Mouse (Mus musculus) Patski (cell line): Measurements from ENCODE around the gene Palm2. TPM values are rescaled to one million over a fixed set of nuclear protein-coding genes. Genes with fewer than 3 reads are reported as not detected.

Source experiments
- ATAC-seq: fragments of 100-300 bp; one replicate; pipeline ENCODE4 v1.8.0; 2021
- CTCF ChIA-PET: fragments of 350-600 bp; sonication (Branson Sonifier 250); formaldehyde crosslinking; loops from one replicate; lab custom pipeline; 2022; ENCODE audit warnings: inconsistent platforms; lab: Charles Lee
- POLR2A ChIA-PET: fragments of 350-600 bp; sonication (Branson Sonifier 250); formaldehyde crosslinking; loops from one replicate; lab custom pipeline; 2022; ENCODE audit warnings: antibody characterized with exemption, inconsistent platforms; lab: Charles Lee
- DNase-seq: peaks from one replicate; pipeline ENCODE4 v3.0.0-alpha.2; 2011; ENCODE audit warnings: low read depth, low spot score
- H3K27me3 ChIP-seq: fragments of 371-371 bp; one replicate; pipeline ENCODE4 v1.5.1; 2021
- CTCF ChIP-seq: fragments of 100-300 bp; IDR thresholded peaks from one replicate; pipeline ENCODE4 v1.5.1; 2021
- in situ Hi-C: fragments of 300-500 bp; cut with MboI; formaldehyde crosslinking; loops from 3 replicates; pipeline ENCODE4 v1.11.1; 2018; ENCODE audit warnings: low pct_unique_long_range_greater_than_20kb, mixed read lengths
- polyA plus RNA-seq: library from polyadenylated mRNA; unstranded; gene quantifications from one replicate; pipeline ENCODE4 v1.2.3, GENCODE M21; 2021

Palm2 gene
- polyA plus RNA-seq, 1 experiment from 2014 or later, result 0.71 TPM

DNA sequence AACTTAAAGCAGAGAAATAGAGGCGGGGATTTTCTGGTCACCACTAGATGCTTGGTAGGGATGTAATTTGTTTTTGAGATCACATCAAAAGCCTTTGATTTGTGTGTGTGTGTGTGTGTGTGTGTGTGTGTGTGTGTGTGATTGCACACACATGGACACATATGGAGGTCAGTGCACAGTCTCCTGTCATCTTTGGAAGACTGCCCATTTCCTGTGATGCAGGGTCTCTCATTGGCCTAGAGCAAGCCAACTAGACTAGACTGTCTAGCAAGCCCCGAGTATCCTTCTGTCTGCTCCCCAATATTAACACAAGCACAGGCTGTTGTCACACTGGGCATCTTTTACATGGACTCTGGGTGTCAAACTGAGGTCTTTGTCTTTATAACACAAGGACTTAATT is 12.0 kb downstream of the Palm2 start:
- no peak for TF ChIP-seq CTCF
- H3K27me3 ChIP-seq, result no peaks in the 10 kb centered on the region
- DNase-seq (no peak), ATAC-seq (no peak)
- in situ Hi-C loops, result no loop called here
- ChIA-PET POLR2A (no interaction called here), CTCF (interaction anchor here (1.0 kb wide), 1 partner anchor 10 kb away, joined by 4 read pairs; no protein-coding TSS in a partner anchor)

DNA sequence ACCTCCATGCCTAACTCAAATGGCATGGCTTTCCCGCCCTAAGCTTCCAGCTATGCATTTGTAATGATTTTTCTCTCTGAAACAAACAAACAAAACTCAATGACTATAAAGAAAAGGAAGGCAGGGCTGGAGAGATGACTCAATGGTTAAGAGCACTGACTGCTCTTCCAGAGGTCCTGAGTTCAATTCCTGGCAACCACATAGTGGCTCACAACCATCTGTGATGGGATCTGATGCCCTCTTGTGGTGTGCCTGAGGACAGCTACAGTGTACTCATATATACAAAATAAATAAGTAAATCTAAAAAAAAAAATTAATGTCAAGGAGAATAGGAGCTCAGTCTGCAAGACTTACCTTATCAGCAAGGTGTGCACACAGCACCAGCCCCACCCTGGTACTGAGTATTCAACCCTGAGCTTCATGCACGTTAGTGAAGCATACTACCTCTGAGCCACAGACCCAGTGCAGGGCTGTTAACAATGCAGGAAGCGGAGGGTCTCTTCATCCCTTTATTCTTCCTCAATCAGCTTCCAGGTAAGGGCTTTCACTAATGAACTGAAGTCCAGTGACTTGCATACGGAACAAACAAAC is 12.9 kb downstream of the Palm2 start:
- CTCF ChIA-PET, result interaction anchor here (1.0 to 1.1 kb wide), 3 partner anchors 9 to 10 kb away, joined by 3 to 4 read pairs (median 4); no protein-coding TSS in a partner anchor
- TF ChIP-seq CTCF, result no peak
- no peak for DNase-seq
- POLR2A ChIA-PET, result no interaction called here
- ATAC-seq, result no peak
- H3K27me3 ChIP-seq, result no peaks in the 10 kb centered on the region
- in situ Hi-C loops, result no loop called here

DNA sequence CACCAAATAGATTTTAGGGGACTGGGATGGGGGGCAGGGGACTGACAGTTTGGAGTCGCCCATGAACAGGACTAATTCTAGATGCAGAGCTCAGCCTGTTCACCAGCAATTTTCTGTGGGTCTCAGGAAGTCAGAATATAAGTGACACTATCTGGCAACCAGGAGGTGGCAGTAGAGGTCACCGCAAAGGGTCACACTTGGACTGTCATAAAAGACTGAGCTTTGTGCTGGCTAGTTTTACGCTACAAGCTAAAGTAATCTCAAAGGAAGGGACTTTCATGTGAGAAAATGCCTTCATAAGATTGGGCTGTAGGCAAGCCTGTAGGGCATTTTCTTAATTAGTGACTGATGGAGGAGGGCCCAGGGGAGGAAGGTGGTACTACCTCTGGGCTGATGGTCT is 17.8 kb downstream of the Palm2 start:
- ATAC-seq (no peak), DNase-seq (peak; percentile 15)
- ChIA-PET CTCF (interaction anchor here (0.7 to 2.4 kb wide), 10 partner anchors 9 to 221 kb away, joined by 3 to 19 read pairs (median 4); no protein-coding TSS in a partner anchor), POLR2A (no interaction called here)
- TF ChIP-seq CTCF, result peak; percentile 72
- H3K27me3 ChIP-seq, result no peaks in the 10 kb centered on the region
- in situ Hi-C loops, result loop anchor here (25.0 kb wide), 1 partner anchor 460 kb away; the partner anchor contains the start of gene D630039A03Rik

DNA sequence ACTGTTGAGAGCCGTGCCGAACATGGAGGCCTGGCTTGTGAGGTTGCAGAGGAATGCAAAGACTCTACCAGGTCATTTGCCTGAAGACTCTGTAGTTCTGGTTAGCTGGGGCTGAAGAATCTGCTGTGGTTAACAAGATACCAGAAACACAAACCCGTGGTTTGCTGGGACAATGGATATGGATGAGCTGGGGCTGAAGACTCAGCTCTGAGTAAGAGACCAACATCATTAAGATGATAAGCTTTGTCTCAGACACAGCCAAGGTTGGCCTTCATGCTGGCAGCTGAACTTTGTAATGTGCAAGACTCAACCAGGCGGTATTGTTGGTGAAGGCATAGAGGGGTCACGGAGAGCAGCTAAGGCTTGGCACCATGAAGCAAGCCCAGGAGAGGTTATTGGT is 18.6 kb downstream of the Palm2 start:
- no peak for TF ChIP-seq CTCF
- no peaks in the 10 kb centered on the region for H3K27me3 ChIP-seq
- ATAC-seq, result peak; percentile 35
- CTCF ChIA-PET, result interaction anchor here (1.0 to 2.4 kb wide), 7 partner anchors 10 to 220 kb away, joined by 3 to 19 read pairs (median 3); no protein-coding TSS in a partner anchor
- in situ Hi-C loops, result loop anchor here (25.0 kb wide), 1 partner anchor 460 kb away; the partner anchor contains the start of gene D630039A03Rik
- POLR2A ChIA-PET, result no interaction called here
- peak; percentile 30 for DNase-seq

DNA sequence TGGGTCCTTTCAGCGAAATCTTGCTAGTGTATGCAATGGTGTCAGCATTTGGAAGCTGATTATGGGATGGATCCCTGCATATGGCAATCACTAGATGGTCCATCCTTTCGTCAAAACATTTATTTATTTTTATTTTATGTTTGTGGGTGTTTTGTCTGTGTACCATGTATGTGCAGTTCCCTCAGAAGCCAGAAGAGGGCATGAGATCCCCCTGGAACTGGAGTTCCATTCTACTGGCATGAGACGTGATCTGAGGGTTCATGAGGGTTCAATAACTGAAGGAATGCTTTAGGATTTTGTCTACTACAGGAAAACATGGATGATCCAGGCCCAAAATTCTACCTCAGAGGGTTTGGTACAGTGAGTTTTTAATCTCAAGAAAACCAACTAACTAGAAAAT is 28.3 kb downstream of the Palm2 start:
- ChIA-PET CTCF (no interaction called here), POLR2A (no interaction called here)
- no peak for ATAC-seq
- TF ChIP-seq CTCF, result no peak
- no peaks in the 10 kb centered on the region for H3K27me3 ChIP-seq
- no peak for DNase-seq
- in situ Hi-C loops, result loop anchor here (25.0 kb wide), 1 partner anchor 450 kb away; the partner anchor contains the start of gene D630039A03Rik

DNA sequence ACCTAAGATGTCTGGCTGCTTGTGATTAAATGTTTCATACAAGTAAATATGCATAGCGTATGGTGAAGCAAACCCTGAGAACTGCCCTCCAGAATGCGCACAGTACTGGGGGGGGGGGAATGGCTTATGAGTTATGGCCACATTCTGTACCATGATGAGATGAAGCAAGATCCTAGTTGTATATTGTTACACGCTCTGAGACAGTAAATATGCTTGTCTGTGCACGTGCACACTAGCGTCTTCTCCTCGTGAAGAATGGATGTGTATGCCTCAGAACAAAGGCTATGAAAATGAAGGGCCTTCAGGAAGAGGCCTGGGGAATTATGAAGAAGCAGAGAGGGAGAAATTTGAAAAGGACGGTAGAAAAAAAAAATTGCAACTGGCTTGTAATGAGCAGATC is 48.4 kb downstream of the Palm2 start:
- POLR2A ChIA-PET, result no interaction called here
- H3K27me3 ChIP-seq, result no peaks in the 10 kb centered on the region
- CTCF ChIA-PET, result no interaction called here
- TF ChIP-seq CTCF, result no peak
- no peak for DNase-seq
- in situ Hi-C loops, result no loop called here
- no peak for ATAC-seq

DNA sequence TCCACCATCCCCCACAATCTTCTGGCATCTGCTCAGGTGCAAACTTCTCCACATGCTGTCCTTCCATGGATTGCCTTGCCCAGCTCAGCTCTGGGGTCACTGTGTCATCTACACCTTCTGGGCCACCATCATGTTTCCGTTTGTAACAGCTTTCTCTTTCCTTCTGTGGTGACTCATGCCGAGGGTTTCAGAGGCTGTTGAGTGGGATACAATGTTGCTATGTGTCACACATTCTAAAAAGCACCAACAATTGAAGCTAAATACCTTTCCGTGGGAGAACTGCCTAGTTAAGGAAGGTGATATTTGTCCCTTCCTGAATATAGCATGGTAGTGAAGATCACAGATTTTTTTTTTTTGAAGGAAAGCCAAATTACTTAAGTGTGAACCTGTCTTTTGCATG is 52.3 kb downstream of the Palm2 start:
- ATAC-seq (no peak), DNase-seq (no peak)
- ChIA-PET CTCF (no interaction called here), POLR2A (no interaction called here)
- no peaks in the 10 kb centered on the region for H3K27me3 ChIP-seq
- in situ Hi-C loops, result no loop called here
- TF ChIP-seq CTCF, result no peak

DNA sequence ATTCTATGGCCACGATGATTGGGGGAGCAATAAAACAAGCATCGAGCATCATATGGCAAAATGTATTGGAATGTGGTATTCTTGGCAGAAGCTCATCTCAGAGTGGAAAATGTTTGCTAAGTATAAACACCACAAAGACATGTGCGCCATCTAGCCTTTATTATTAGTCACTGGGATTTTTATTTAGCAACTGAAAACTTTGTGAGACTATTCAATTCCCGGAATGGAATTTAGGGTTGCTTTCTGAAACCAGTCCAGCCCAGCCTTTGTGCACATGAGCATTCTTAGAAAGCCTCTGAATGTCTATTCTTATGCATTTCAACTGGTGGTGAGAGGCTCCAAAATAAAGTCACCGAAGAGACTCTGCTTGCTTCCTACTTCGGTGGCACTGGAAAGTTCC is 55.8 kb downstream of the Palm2 start:
- TF ChIP-seq CTCF, result no peak
- in situ Hi-C loops, result no loop called here
- ATAC-seq (no peak), DNase-seq (no peak)
- H3K27me3 ChIP-seq, result no peaks in the 10 kb centered on the region
- CTCF ChIA-PET, result no interaction called here
- POLR2A ChIA-PET, result no interaction called here

DNA sequence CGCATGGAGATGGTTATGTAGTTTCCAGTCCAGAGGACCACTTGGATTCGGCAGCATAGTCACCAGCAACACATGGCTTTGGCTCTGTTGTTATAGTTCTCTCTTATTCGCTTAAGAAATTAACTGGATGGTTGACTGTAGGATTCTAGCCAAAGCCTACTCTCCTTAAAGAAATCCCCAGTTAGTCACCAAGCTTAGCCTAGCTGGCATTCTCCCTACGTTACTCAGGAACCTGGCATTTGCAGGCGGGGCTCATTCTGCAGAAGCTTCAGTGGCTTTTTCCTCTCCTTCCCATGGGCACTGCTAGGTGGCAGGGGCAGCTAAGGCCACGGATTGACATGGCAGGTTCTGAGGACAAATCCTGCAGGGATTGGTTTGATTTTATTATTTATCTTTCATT is 70.7 kb downstream of the Palm2 start:
- in situ Hi-C loops, result no loop called here
- CTCF ChIA-PET, result interaction anchor here (1.3 kb wide), 1 partner anchor 61 kb away, joined by 5 read pairs; no protein-coding TSS in a partner anchor
- ATAC-seq, result peak; percentile 94
- no peak for TF ChIP-seq CTCF
- POLR2A ChIA-PET, result no interaction called here
- DNase-seq, result peak; percentile 82
- H3K27me3 ChIP-seq, result no peaks in the 10 kb centered on the region

DNA sequence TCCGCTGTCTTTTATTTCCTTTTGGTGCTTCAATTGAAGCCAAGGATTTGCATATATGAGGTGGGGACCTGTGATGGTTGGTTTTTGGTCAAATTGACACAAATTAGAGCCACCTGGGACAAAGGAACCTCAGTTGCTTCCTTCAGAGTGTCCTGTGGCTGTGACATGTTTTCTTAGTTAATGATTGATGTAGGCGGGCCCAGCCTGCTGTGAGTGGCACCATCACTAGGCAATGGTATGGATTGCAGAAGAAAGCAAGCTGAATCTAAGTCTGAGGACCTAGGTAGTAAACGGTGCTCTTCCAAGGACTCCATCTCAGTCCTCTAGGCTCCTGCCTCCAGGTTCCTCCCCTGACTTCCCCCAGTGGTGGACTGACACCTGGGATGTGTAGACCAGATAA is 76.5 kb downstream of the Palm2 start:
- no peak for DNase-seq
- ATAC-seq, result no peak
- POLR2A ChIA-PET, result no interaction called here
- in situ Hi-C loops, result no loop called here
- H3K27me3 ChIP-seq, result no peaks in the 10 kb centered on the region
- no peak for TF ChIP-seq CTCF
- CTCF ChIA-PET, result no interaction called here

DNA sequence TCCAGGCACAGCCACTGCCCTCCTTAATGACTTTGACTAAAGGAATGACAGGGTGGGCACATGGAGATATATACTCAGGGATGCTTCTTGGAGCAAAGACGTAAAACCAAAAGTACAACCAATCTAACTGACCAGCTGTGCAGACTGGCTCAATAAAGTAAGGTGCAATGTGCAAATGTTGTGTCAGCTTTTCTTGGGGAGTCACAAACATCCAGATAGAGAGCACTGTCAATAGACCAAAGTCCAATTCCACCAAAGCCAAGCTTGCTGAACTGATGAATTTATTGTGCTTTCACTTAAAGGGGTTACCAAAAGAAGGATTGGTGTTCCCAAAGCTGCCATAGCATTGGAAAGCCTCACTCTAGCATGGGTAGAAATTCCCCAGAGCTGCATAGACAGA is 77.7 kb downstream of the Palm2 start:
- DNase-seq (no peak), ATAC-seq (no peak)
- H3K27me3 ChIP-seq, result no peaks in the 10 kb centered on the region
- in situ Hi-C loops, result no loop called here
- TF ChIP-seq CTCF, result no peak
- ChIA-PET POLR2A (no interaction called here), CTCF (no interaction called here)
